Comparison of ENCODE assay signal across 1 mouse cellular context in genomic region chr1:170896651-170897281, GRCm38 (mm10).
TF ChIP-seq lines count a peak whose summit lies in the region.

No protein-coding gene starts in this region.

TF ChIP-seq in CH12.LX, 34 proteins besides CTCF, POLR2A, EP300 and RAD21:
- no peak for TF ChIP-seq USF1 (IDR thresholded peaks at IDR 0.05; ENCODE audit: low read depth, low read length)
- TF ChIP-seq ZNF384 (IDR thresholded peaks at IDR 0.05; ENCODE audit: low read depth, low read length), result peak; percentile 80; the same call in 1 of the 2 replicates
- peak; percentile 97 for TF ChIP-seq MEF2A (IDR thresholded peaks at IDR 0.05; ENCODE audit: borderline replicate concordance, low read depth, low read length)
- no peak for TF ChIP-seq JUND (conservative IDR thresholded peaks at IDR 0.05; ENCODE audit: low read depth, low read length)
- peak; percentile 69 for TF ChIP-seq IRF4 (IDR thresholded peaks at IDR 0.05; ENCODE audit: low read depth, low read length)
- TF ChIP-seq ZMIZ1 (IDR thresholded peaks at IDR 0.05; ENCODE audit: low read depth, low read length), result no peak
- TF ChIP-seq CHD2 (IDR thresholded peaks at IDR 0.05; ENCODE audit: low read length), result no peak
- TF ChIP-seq MXI1 (IDR thresholded peaks at IDR 0.05; ENCODE audit: low read depth, low read length), result no peak
- peak; percentile 69; the same call in 1 of the 2 replicates for TF ChIP-seq SIN3A (IDR thresholded peaks at IDR 0.05; ENCODE audit: low read length)
- TF ChIP-seq USF2 (conservative IDR thresholded peaks at IDR 0.05; ENCODE audit: low read depth, low read length), result no peak
- peak; percentile 42; the same call in 1 of the 2 replicates for TF ChIP-seq HCFC1 (IDR thresholded peaks at IDR 0.05; ENCODE audit: low read depth, low read length)
- 0 out of 2 replicates have a peak, but pooled peaks have one; percentile 2 for TF ChIP-seq ELF1 (IDR thresholded peaks at IDR 0.05; ENCODE audit: low read depth, low read length)
- TF ChIP-seq MAX (IDR thresholded peaks at IDR 0.05; ENCODE audit: low read length), result 0 out of 2 replicates have a peak, but pooled peaks have one; percentile 11
- peak; percentile 3; the same call in 1 of the 2 replicates for TF ChIP-seq TCF12 (IDR thresholded peaks at IDR 0.05; ENCODE audit: low read depth, low read length)
